Mouse (Mus musculus): ENCODE results near the gene Uchl3. TPM values are rescaled to one million over a fixed set of nuclear protein-coding genes. Genes with fewer than 3 reads are reported as not detected.

Gene Uchl3
- total and polyA plus RNA-seq, 2 experiments from 2014 or later, result 22.5 to 76.2 TPM

- Histone ChIP-seq H3K36me3 (replicated peaks; ENCODE audit: control insufficient read depth, insufficient read depth, low read length) (no peaks in the 10 kb centered on the region), H3K27ac (ENCODE audit: low read depth) (no peak overlapping the region), H3K4me1 (ENCODE audit: control insufficient read depth, insufficient read depth) (peaks cover 10% of the 10 kb centered on the region), H3K27me3 (ENCODE audit: control insufficient read depth, insufficient read depth, low read length) (no peaks in the 10 kb centered on the region), H3K9ac (replicated peaks; ENCODE audit: low read depth, low read length) (no peak overlapping the region), H3K4me2 (ENCODE audit: low read depth, low read length) (no peak overlapping the region), H3K9me3 (replicated peaks; ENCODE audit: control insufficient read depth, low read length) (no peaks in the 10 kb centered on the region), H3K4me3 (ENCODE audit: low read depth, low read length) (no peak overlapping the region)
- WGBS, result 44% methylated on average over 10 of the region's 10 CpGs
- DNase-seq (ENCODE audit: low spot score) (peak; percentile 25), ATAC-seq (ENCODE audit: insufficient read depth, low read depth) (no peak)
- TF ChIP-seq EP300 (IDR thresholded peaks at IDR 0.05; ENCODE audit: low read depth) (no peak), CTCF (IDR thresholded peaks at IDR 0.05; ENCODE audit: low read depth) (no peak)
Measured at GRCm38 (mm10) chr14:101610701-101611100, 43.1 kb upstream of the Uchl3 start.

GRCm38 (mm10) chr14:101613206-101613605, 40.6 kb upstream of the Uchl3 start:
- TF ChIP-seq CTCF (IDR thresholded peaks at IDR 0.05; ENCODE audit: low read depth) (no peak), EP300 (IDR thresholded peaks at IDR 0.05; ENCODE audit: low read depth) (no peak)
- no peak overlapping the region for H3K4me2 ChIP-seq (ENCODE audit: low read depth, low read length)
- no peak overlapping the region for H3K9ac ChIP-seq (replicated peaks; ENCODE audit: low read depth, low read length)
- no peaks in the 10 kb centered on the region for H3K27me3 ChIP-seq (ENCODE audit: control insufficient read depth, insufficient read depth, low read length)
- WGBS, result 81% methylated on average over 1 of the region's 1 CpGs
- H3K4me3 ChIP-seq (ENCODE audit: low read depth, low read length), result no peak overlapping the region
- no peaks in the 10 kb centered on the region for H3K9me3 ChIP-seq (replicated peaks; ENCODE audit: control insufficient read depth, low read length)
- ATAC-seq (ENCODE audit: insufficient read depth, low read depth) (no peak), DNase-seq (ENCODE audit: low spot score) (no peak)
- no peaks in the 10 kb centered on the region for H3K36me3 ChIP-seq (replicated peaks; ENCODE audit: control insufficient read depth, insufficient read depth, low read length)
- peaks cover 6% of the 10 kb centered on the region; the same call in 1 of the 2 replicates for H3K4me1 ChIP-seq (ENCODE audit: control insufficient read depth, insufficient read depth)
- H3K27ac ChIP-seq (ENCODE audit: low read depth), result no peak overlapping the region

GRCm38 (mm10) chr14:101616178-101616577, 37.6 kb upstream of the Uchl3 start:
- TF ChIP-seq CTCF (IDR thresholded peaks at IDR 0.05; ENCODE audit: low read depth) (no peak), EP300 (IDR thresholded peaks at IDR 0.05; ENCODE audit: low read depth) (no peak)
- Histone ChIP-seq H3K27ac (ENCODE audit: low read depth) (no peak overlapping the region), H3K4me3 (ENCODE audit: low read depth, low read length) (no peak overlapping the region), H3K4me1 (ENCODE audit: control insufficient read depth, insufficient read depth) (peaks cover 6% of the 10 kb centered on the region; the same call in 1 of the 2 replicates), H3K36me3 (replicated peaks; ENCODE audit: control insufficient read depth, insufficient read depth, low read length) (no peaks in the 10 kb centered on the region), H3K9ac (replicated peaks; ENCODE audit: low read depth, low read length) (no peak overlapping the region), H3K9me3 (replicated peaks; ENCODE audit: control insufficient read depth, low read length) (no peaks in the 10 kb centered on the region), H3K4me2 (ENCODE audit: low read depth, low read length) (no peak overlapping the region), H3K27me3 (ENCODE audit: control insufficient read depth, insufficient read depth, low read length) (no peaks in the 10 kb centered on the region)
- WGBS, result 65% methylated on average over 9 of the region's 9 CpGs
- ATAC-seq (ENCODE audit: insufficient read depth, low read depth) (no peak), DNase-seq (ENCODE audit: low spot score) (no peak)

- Histone ChIP-seq H3K4me3 (ENCODE audit: low read depth, low read length) (no peak overlapping the region), H3K27me3 (ENCODE audit: control insufficient read depth, insufficient read depth, low read length) (no peaks in the 10 kb centered on the region), H3K36me3 (replicated peaks; ENCODE audit: control insufficient read depth, insufficient read depth, low read length) (no peaks in the 10 kb centered on the region), H3K27ac (ENCODE audit: low read depth) (no peak overlapping the region), H3K9me3 (replicated peaks; ENCODE audit: control insufficient read depth, low read length) (no peaks in the 10 kb centered on the region), H3K4me2 (ENCODE audit: low read depth, low read length) (no peak overlapping the region), H3K9ac (replicated peaks; ENCODE audit: low read depth, low read length) (no peak overlapping the region), H3K4me1 (ENCODE audit: control insufficient read depth, insufficient read depth) (peaks cover 6% of the 10 kb centered on the region; the same call in 1 of the 2 replicates)
- WGBS, result 90% methylated on average over 5 of the region's 5 CpGs
- DNase-seq (ENCODE audit: low spot score), result no peak
- no peak for TF ChIP-seq EP300 (IDR thresholded peaks at IDR 0.05; ENCODE audit: low read depth)
- no peak for TF ChIP-seq CTCF (IDR thresholded peaks at IDR 0.05; ENCODE audit: low read depth)
- ATAC-seq (ENCODE audit: insufficient read depth, low read depth), result no peak
Measured at GRCm38 (mm10) chr14:101617680-101618079, 36.1 kb upstream of the Uchl3 start.

GRCm38 (mm10) chr14:101630548-101630947, 23.2 kb upstream of the Uchl3 start:
- H3K4me3 ChIP-seq (ENCODE audit: low read depth, low read length), result no peak overlapping the region
- ATAC-seq (ENCODE audit: insufficient read depth, low read depth) (no peak), DNase-seq (ENCODE audit: low spot score) (no peak)
- peaks cover 26% of the 10 kb centered on the region for H3K36me3 ChIP-seq (replicated peaks; ENCODE audit: control insufficient read depth, insufficient read depth, low read length)
- H3K27me3 ChIP-seq (ENCODE audit: control insufficient read depth, insufficient read depth, low read length), result no peaks in the 10 kb centered on the region
- no peak overlapping the region for H3K27ac ChIP-seq (ENCODE audit: low read depth)
- TF ChIP-seq CTCF (IDR thresholded peaks at IDR 0.05; ENCODE audit: low read depth), result no peak
- H3K9ac ChIP-seq (replicated peaks; ENCODE audit: low read depth, low read length), result no peak overlapping the region
- H3K9me3 ChIP-seq (replicated peaks; ENCODE audit: control insufficient read depth, low read length), result no peaks in the 10 kb centered on the region
- H3K4me1 ChIP-seq (ENCODE audit: control insufficient read depth, insufficient read depth), result no peaks in the 10 kb centered on the region
- 78% methylated on average over 2 of the region's 2 CpGs for WGBS
- no peak overlapping the region for H3K4me2 ChIP-seq (ENCODE audit: low read depth, low read length)

GRCm38 (mm10) chr14:101635765-101636164, 18.0 kb upstream of the Uchl3 start:
- no peak for TF ChIP-seq EP300 (IDR thresholded peaks at IDR 0.05; ENCODE audit: low read depth)
- TF ChIP-seq CTCF (IDR thresholded peaks at IDR 0.05; ENCODE audit: low read depth), result peak; percentile 14; the same call in 1 of the 2 replicates
- no peak for ATAC-seq (ENCODE audit: insufficient read depth, low read depth)
- Histone ChIP-seq H3K27ac (ENCODE audit: low read depth) (no peak overlapping the region), H3K9ac (replicated peaks; ENCODE audit: low read depth, low read length) (no peak overlapping the region), H3K36me3 (replicated peaks; ENCODE audit: control insufficient read depth, insufficient read depth, low read length) (peaks cover 27% of the 10 kb centered on the region), H3K4me3 (ENCODE audit: low read depth, low read length) (no peak overlapping the region), H3K27me3 (ENCODE audit: control insufficient read depth, insufficient read depth, low read length) (no peaks in the 10 kb centered on the region), H3K9me3 (replicated peaks; ENCODE audit: control insufficient read depth, low read length) (no peaks in the 10 kb centered on the region), H3K4me1 (ENCODE audit: control insufficient read depth, insufficient read depth) (0 out of 2 replicates have a peak, but pooled peaks cover 7% of the 10 kb centered on the region), H3K4me2 (ENCODE audit: low read depth, low read length) (no peak overlapping the region)
- WGBS, result 100% methylated on average over 1 of the region's 1 CpGs
- DNase-seq (ENCODE audit: low spot score), result no peak
